Mouse (Mus musculus): ENCODE data around the gene Rpl13a.

DNA sequence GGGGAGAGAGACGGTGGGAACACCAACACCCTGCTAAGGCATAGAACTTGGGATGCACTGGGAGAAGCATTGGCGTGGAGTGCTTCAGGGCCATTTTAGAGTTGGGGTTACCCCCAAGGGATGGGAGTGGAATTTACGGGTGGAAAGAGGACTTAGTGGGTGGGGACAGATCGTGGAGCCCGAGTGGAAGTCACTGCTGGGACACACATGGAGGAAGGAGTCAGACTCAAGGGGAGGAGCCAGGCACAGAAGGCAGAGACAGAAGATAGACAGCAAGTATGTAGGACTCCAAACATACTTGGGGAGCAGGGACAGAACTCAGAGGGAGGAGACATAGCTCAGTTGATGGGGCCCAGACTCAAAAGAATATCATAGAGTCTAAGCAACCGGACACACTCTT lies 34.0 kb upstream of the Rpl13a start:
- no peak for TF ChIP-seq CTCF (IDR thresholded peaks at IDR 0.05; ENCODE audit: control insufficient read depth, insufficient read depth, insufficient read length)
- no peak for TF ChIP-seq MAX (IDR thresholded peaks at IDR 0.05)
- TF ChIP-seq USF1 (IDR thresholded peaks at IDR 0.05; ENCODE audit: low read depth) = no peak
